Mouse (Mus musculus): ENCODE data around the gene Bicral. TPM values are rescaled to one million over a fixed set of nuclear protein-coding genes. Genes with fewer than 3 reads are reported as not detected.

Gene Bicral
- polyA plus RNA-seq, 1 experiment from 2014 or later = 3.0 TPM

DNA sequence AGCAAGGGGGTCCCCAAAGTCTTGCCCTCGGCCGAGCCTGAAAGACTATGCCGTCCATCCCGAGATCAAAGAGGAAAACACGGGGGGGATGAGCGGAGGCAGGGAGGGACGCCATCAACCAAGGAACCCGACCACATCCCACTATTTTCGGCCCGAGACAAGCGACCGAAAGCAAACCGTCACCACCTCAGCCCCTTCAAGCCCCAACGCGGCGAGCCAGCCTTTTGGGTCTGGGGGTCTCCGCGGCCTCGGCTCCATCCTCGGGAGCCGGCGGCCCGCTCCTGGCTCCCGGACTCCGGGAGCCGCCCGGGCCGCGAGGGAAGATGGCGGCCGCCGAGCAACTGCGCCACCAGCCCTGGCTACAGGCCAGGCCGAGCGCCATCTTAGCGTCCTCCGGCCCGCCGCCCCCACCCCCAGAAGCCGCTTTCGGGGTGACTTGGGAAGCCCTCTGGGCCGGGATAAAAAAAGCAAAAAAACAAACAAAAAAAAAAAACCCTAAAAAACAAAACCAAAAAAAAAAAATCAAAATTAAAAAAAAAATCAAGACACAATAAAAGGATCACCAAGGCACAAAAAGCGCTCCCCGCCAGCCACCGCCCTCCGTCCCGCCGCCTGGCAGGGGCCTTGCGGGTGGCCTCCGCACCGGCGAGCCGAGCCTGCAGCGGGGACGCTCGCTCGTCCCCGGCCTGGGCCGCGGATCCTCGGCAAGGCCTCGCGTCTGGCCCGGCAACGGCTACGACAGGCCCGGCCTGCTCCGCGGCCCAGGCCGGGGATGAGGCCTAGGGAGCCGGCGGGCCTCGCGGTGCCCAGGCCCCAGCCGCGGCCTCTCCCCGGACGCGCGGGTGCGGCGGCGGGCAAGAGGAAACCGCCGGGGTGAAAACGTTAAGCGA is 1.6 kb downstream of the Bicral start:
- WGBS = under 1% methylated on average over 83 of the region's 87 CpGs
- peak overlapping the region; percentile 73 for H3K4me2 ChIP-seq (replicated peaks; ENCODE audit: low read depth, low read length)
- ATAC-seq (peak; percentile 37), DNase-seq (ENCODE audit: low spot score) (peak; percentile 83)
- no peaks in the 10 kb centered on the region for H3K9me3 ChIP-seq (ENCODE audit: low read length)
- peak overlapping the region; percentile 100 for H3K27ac ChIP-seq (ENCODE audit: low read length)
- peak overlapping the region; percentile 100 for H3K9ac ChIP-seq (replicated peaks; ENCODE audit: low read depth)
- H3K4me1 ChIP-seq (ENCODE audit: insufficient read depth, low read depth, low read length) = peaks cover 10% of the 10 kb centered on the region; the same call in 1 of the 2 replicates
- no peaks in the 10 kb centered on the region for H3K36me3 ChIP-seq (ENCODE audit: insufficient read depth, low read length)
- TF ChIP-seq EP300 (IDR thresholded peaks at IDR 0.05) (no peak), CTCF (IDR thresholded peaks at IDR 0.05) (no peak)
- H3K27me3 ChIP-seq (replicated peaks; ENCODE audit: insufficient read depth, low read length) = no peaks in the 10 kb centered on the region
- H3K4me3 ChIP-seq (ENCODE audit: low read depth, low read length) = peak overlapping the region; percentile 98

DNA sequence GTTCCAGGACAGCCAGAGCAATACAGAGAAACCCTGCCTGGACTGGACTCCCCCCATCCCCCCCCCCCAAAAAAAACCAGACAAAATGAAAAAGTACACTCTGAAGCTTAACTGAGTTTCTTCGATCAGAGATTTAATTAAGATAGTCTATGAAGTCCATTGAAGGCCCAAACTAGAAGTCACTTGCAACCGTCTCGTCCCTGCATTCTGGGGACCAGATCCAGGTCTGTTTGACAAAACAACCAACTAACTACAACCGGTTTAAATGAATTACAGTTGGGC is 2.2 kb downstream of the Bicral start:
- ATAC-seq (no peak), DNase-seq (ENCODE audit: low spot score) (no peak)
- WGBS = 9% methylated on average over 4 of the region's 4 CpGs
- peak overlapping the region; percentile 73 for H3K4me2 ChIP-seq (replicated peaks; ENCODE audit: low read depth, low read length)
- no peaks in the 10 kb centered on the region for H3K9me3 ChIP-seq (ENCODE audit: low read length)
- peak overlapping the region; percentile 100 for H3K27ac ChIP-seq (ENCODE audit: low read length)
- no peaks in the 10 kb centered on the region for H3K36me3 ChIP-seq (ENCODE audit: insufficient read depth, low read length)
- H3K9ac ChIP-seq (replicated peaks; ENCODE audit: low read depth) = peak overlapping the region; percentile 100
- H3K27me3 ChIP-seq (replicated peaks; ENCODE audit: insufficient read depth, low read length) = no peaks in the 10 kb centered on the region
- TF ChIP-seq EP300 (IDR thresholded peaks at IDR 0.05) = no peak
- TF ChIP-seq CTCF (IDR thresholded peaks at IDR 0.05) = no peak
- peak overlapping the region; percentile 98 for H3K4me3 ChIP-seq (ENCODE audit: low read depth, low read length)
- peaks cover 10% of the 10 kb centered on the region; the same call in 1 of the 2 replicates for H3K4me1 ChIP-seq (ENCODE audit: insufficient read depth, low read depth, low read length)

DNA sequence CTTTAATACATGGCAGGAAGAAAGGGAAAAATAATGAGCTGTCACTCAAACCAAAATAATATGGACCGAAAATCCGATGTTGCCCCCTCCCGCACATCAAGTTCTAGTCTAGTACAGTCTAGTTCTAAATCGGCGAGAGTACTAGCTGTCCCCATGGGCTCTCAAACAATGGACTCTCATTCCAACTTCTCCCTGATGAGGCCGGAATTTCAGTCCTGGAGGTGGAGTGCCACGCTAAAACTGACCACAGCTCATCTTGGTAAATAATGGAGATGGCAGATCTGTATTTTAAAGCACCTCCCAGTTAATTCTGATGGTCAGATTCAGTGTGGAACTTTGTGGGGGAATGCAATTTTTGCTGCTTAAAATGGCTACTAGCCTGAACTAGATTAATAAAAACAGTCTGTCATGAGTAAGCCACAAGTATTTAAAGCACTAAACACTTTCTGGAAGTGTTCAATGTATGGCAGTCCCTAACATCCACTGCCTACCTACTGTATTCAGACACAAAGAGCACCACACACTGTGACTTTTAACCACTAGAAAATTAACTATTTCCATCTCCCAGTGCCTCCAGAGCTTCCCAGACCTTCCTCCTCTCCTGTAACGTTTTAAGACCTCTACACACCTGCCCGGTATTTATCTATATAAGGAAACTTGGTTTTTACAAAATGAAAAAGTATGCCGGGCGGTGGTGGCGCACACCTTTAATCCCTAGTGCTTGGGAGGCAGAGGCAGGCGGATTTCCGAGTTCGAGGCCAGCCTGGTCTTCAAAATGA is 2.8 kb downstream of the Bicral start:
- peak overlapping the region; percentile 73 for H3K4me2 ChIP-seq (replicated peaks; ENCODE audit: low read depth, low read length)
- peak overlapping the region; percentile 98 for H3K4me3 ChIP-seq (ENCODE audit: low read depth, low read length)
- H3K9ac ChIP-seq (replicated peaks; ENCODE audit: low read depth) = peak overlapping the region; percentile 100
- no peaks in the 10 kb centered on the region for H3K9me3 ChIP-seq (ENCODE audit: low read length)
- no peak for ATAC-seq
- TF ChIP-seq CTCF (IDR thresholded peaks at IDR 0.05) (no peak), EP300 (IDR thresholded peaks at IDR 0.05) (no peak)
- no peaks in the 10 kb centered on the region for H3K36me3 ChIP-seq (ENCODE audit: insufficient read depth, low read length)
- peaks cover 10% of the 10 kb centered on the region; the same call in 1 of the 2 replicates for H3K4me1 ChIP-seq (ENCODE audit: insufficient read depth, low read depth, low read length)
- H3K27ac ChIP-seq (ENCODE audit: low read length) = peak overlapping the region; percentile 100
- peak; percentile 24 for DNase-seq (ENCODE audit: low spot score)
- WGBS = 39% methylated on average over 15 of the region's 15 CpGs
- H3K27me3 ChIP-seq (replicated peaks; ENCODE audit: insufficient read depth, low read length) = no peaks in the 10 kb centered on the region

DNA sequence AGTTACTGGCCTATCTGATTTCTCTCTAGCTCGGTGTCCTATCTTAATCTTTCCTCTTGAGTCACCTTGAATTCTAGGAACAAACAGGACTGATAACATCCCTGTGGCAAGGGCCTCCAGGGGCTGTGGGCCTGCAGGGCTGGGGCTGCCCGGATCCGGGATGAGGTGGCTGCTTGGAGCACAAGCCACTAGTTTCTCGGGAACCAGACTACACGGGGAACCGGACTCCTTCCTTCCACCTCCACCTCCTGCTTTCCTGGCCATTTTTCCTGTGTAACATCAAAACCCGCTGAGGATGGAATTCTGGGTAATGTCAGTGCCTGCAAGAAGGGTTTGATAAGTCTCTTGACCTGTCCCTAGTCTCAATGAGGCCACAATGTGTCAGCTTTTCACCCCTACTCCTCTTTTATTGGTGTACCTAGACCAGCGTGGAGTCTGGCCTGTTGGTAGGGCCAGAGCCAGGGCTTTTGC is 3.6 kb downstream of the Bicral start:
- H3K27ac ChIP-seq (ENCODE audit: low read length) = peak overlapping the region; percentile 57
- peak overlapping the region; percentile 10; the same call in 1 of the 2 replicates for H3K4me3 ChIP-seq (ENCODE audit: low read depth, low read length)
- H3K9ac ChIP-seq (replicated peaks; ENCODE audit: low read depth) = 0 out of 2 replicates have a peak overlapping the region, but pooled peaks have one; percentile 32
- no peaks in the 10 kb centered on the region for H3K9me3 ChIP-seq (ENCODE audit: low read length)
- peak overlapping the region; percentile 73 for H3K4me2 ChIP-seq (replicated peaks; ENCODE audit: low read depth, low read length)
- TF ChIP-seq EP300 (IDR thresholded peaks at IDR 0.05) (no peak), CTCF (IDR thresholded peaks at IDR 0.05) (no peak)
- no peak for DNase-seq (ENCODE audit: low spot score)
- no peaks in the 10 kb centered on the region for H3K36me3 ChIP-seq (ENCODE audit: insufficient read depth, low read length)
- no peak for ATAC-seq
- 37% methylated on average over 8 of the region's 8 CpGs for WGBS
- peaks cover 10% of the 10 kb centered on the region; the same call in 1 of the 2 replicates for H3K4me1 ChIP-seq (ENCODE audit: insufficient read depth, low read depth, low read length)
- no peaks in the 10 kb centered on the region for H3K27me3 ChIP-seq (replicated peaks; ENCODE audit: insufficient read depth, low read length)

DNA sequence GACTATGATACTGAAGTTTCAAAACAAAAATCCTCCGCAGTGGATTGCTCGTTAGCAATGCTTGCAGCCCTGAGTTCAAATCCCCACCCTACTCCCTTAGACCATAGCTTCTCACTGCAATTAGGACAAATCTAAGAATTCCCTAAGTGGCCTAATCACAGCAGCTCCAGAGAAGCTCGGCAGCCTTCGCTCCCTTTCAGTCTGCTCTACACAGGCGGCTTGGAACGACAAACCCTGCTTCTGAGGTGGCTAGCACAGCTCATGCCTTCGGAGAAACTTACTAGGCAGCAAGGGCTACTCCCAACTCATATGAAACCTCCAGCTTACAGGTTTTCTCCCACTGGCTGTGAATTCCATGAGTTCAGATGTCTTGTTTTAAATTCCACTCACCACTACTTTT is 4.2 kb downstream of the Bicral start:
- Histone ChIP-seq H3K4me3 (ENCODE audit: low read depth, low read length) (no peak overlapping the region), H3K4me1 (ENCODE audit: insufficient read depth, low read depth, low read length) (peaks cover 10% of the 10 kb centered on the region; the same call in 1 of the 2 replicates), H3K27ac (ENCODE audit: low read length) (peak overlapping the region; percentile 57), H3K36me3 (ENCODE audit: insufficient read depth, low read length) (no peaks in the 10 kb centered on the region), H3K9ac (replicated peaks; ENCODE audit: low read depth) (no peak overlapping the region), H3K4me2 (replicated peaks; ENCODE audit: low read depth, low read length) (no peak overlapping the region), H3K9me3 (ENCODE audit: low read length) (no peaks in the 10 kb centered on the region), H3K27me3 (replicated peaks; ENCODE audit: insufficient read depth, low read length) (no peaks in the 10 kb centered on the region)
- ATAC-seq (no peak), DNase-seq (ENCODE audit: low spot score) (no peak)
- TF ChIP-seq CTCF (IDR thresholded peaks at IDR 0.05) (no peak), EP300 (IDR thresholded peaks at IDR 0.05) (no peak)
- 77% methylated on average over 7 of the region's 7 CpGs for WGBS

DNA sequence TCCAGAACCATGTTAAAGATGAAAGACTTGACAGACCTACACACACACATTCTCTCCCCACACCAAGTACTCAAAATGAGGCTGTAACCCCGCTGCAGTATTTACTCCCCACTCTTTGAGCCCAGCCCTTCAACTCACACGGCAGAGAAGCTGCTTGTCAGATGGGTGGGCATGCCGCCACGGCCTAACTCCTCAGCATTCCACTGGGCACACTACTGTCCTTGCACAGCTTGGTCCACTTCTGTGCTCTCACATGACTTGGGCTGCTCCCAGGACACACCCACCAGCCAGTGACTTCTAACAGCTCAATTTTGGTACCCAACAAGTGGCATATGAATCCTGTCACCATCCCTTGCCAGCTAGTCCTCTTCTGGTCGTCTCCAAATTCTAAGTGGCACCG is 5.0 kb downstream of the Bicral start:
- H3K9ac ChIP-seq (replicated peaks; ENCODE audit: low read depth) = no peak overlapping the region
- ATAC-seq = peak; percentile 55
- no peaks in the 10 kb centered on the region for H3K27me3 ChIP-seq (replicated peaks; ENCODE audit: insufficient read depth, low read length)
- WGBS = 12% methylated on average over 6 of the region's 6 CpGs
- DNase-seq (ENCODE audit: low spot score) = peak; percentile 85
- H3K27ac ChIP-seq (ENCODE audit: low read length) = peak overlapping the region; percentile 51; the same call in 1 of the 2 replicates
- H3K36me3 ChIP-seq (ENCODE audit: insufficient read depth, low read length) = no peaks in the 10 kb centered on the region
- H3K4me3 ChIP-seq (ENCODE audit: low read depth, low read length) = no peak overlapping the region
- peaks cover 10% of the 10 kb centered on the region; the same call in 1 of the 2 replicates for H3K4me1 ChIP-seq (ENCODE audit: insufficient read depth, low read depth, low read length)
- H3K4me2 ChIP-seq (replicated peaks; ENCODE audit: low read depth, low read length) = 0 out of 2 replicates have a peak overlapping the region, but pooled peaks have one; percentile 11
- TF ChIP-seq CTCF (IDR thresholded peaks at IDR 0.05) = no peak
- TF ChIP-seq EP300 (IDR thresholded peaks at IDR 0.05) = no peak
- H3K9me3 ChIP-seq (ENCODE audit: low read length) = no peaks in the 10 kb centered on the region
